7 mouse cellular contexts compared by ENCODE assay signal in genomic region chr2:29764831-29765230, GRCm38 (mm10). TPM values are rescaled to one million over a fixed set of nuclear protein-coding genes. Genes with fewer than 3 reads are reported as not detected.
DNase-seq lines count a peak whose midpoint lies in the region; ATAC-seq and TF ChIP-seq lines count a peak whose summit lies in the region.

No protein-coding gene starts in this region.

- no peak overlapping the region for H3K9ac ChIP-seq in MEL (ENCODE audit: control insufficient read depth, low read depth, low read length, poor library complexity, severe bottlenecking)
- H3K9ac ChIP-seq in hindbrain, embryonic 11.5 days (ENCODE audit: low read depth, low read length) = no peak overlapping the region

- H3K79me2 ChIP-seq in MEL (ENCODE audit: control insufficient read depth, insufficient read depth, low read length, poor library complexity) = no peaks in the 10 kb centered on the region

- DNase-seq in MEL (ENCODE audit: low read depth, low spot score) = peak; percentile 69
- peak; percentile 89 for DNase-seq in adrenal gland, postnatal 14 days
- DNase-seq in embryonic facial prominence, embryonic 10.5 days (ENCODE audit: low spot score) = peak; percentile 76
- DNase-seq in hindbrain, embryonic 11.5 days (ENCODE audit: low spot score) = peak; percentile 85
- peak; percentile 36 to 59 for DNase-seq in layer of hippocampus, postnatal 14 days (ENCODE audit: low spot score in 2 of 2)
- DNase-seq in lung, postnatal 4 days = peak; percentile 66 to 79
- DNase-seq in right cerebral cortex, postnatal 14 days = peak; percentile 71

- no peak for TF ChIP-seq POLR2A in MEL (IDR thresholded peaks at IDR 0.05; ENCODE audit: control insufficient read depth in 1 of 2, insufficient read depth in 1 of 2, low read depth in 1 of 2, low read length in 2 of 2, poor library complexity in 1 of 2)

- H3K4me3 ChIP-seq in MEL (ENCODE audit: control insufficient read depth in 1 of 2, insufficient read depth in 1 of 2, low read depth in 2 of 2, low read length in 2 of 2) = no peak overlapping the region
- H3K4me3 ChIP-seq in embryonic facial prominence, embryonic 10.5 days = no peak overlapping the region
- H3K4me3 ChIP-seq in hindbrain, embryonic 11.5 days (ENCODE audit: low read depth, low read length) = no peak overlapping the region

- no peaks in the 10 kb centered on the region for H3K4me1 ChIP-seq in MEL (ENCODE audit: control insufficient read depth in 1 of 2, insufficient read depth in 2 of 2, low read length in 2 of 2)
- no peaks in the 10 kb centered on the region for H3K4me1 ChIP-seq in embryonic facial prominence, embryonic 10.5 days
- H3K4me1 ChIP-seq in hindbrain, embryonic 11.5 days (replicated peaks; ENCODE audit: control insufficient read depth, insufficient read depth, low read length) = no peaks in the 10 kb centered on the region

- TF ChIP-seq EP300 in MEL (IDR thresholded peaks at IDR 0.05; ENCODE audit: low read depth in 1 of 2, low read length in 2 of 2) = no peak

- 4% methylated on average over 1 of the region's 1 CpGs for WGBS in embryonic facial prominence, embryonic 10.5 days
- WGBS in hindbrain, embryonic 11.5 days = 0% methylated on average over 1 of the region's 1 CpGs

- ATAC-seq in hindbrain, embryonic 11.5 days (ENCODE audit: low FRiP score) = peak; percentile 27; the same call in 1 of the 2 replicates

- no peak overlapping the region for H3K27ac ChIP-seq in MEL (ENCODE audit: control insufficient read depth, low read depth, low read length)
- H3K27ac ChIP-seq in embryonic facial prominence, embryonic 10.5 days (replicated peaks) = no peak overlapping the region
- no peak overlapping the region for H3K27ac ChIP-seq in hindbrain, embryonic 11.5 days (ENCODE audit: low read depth, low read length)

- TF ChIP-seq CTCF in MEL (IDR thresholded peaks at IDR 0.05 in 2 of 3, conservative IDR thresholded peaks at IDR 0.05 in 1 of 3; ENCODE audit: control insufficient read depth in 1 of 3, insufficient read depth in 1 of 3, low read depth in 2 of 3, low read length in 3 of 3, poor library complexity in 1 of 3, severe bottlenecking in 1 of 3) = peak; percentile 93 to 97 (median 97)

- H3K27me3 ChIP-seq in MEL (ENCODE audit: control insufficient read depth in 1 of 2, insufficient read depth in 2 of 2, low read length in 2 of 2) = no peaks in the 10 kb centered on the region
- no peaks in the 10 kb centered on the region for H3K27me3 ChIP-seq in embryonic facial prominence, embryonic 10.5 days (replicated peaks; ENCODE audit: low read depth, poor library complexity, severe bottlenecking)
- no peaks in the 10 kb centered on the region for H3K27me3 ChIP-seq in hindbrain, embryonic 11.5 days (ENCODE audit: control insufficient read depth, insufficient read depth, low read length)

- H3K4me2 ChIP-seq in hindbrain, embryonic 11.5 days (replicated peaks; ENCODE audit: low read depth, low read length) = no peak overlapping the region

- TF ChIP-seq RAD21 in MEL (IDR thresholded peaks at IDR 0.05; ENCODE audit: low read depth, low read length) = peak; percentile 91

- no peaks in the 10 kb centered on the region for H3K9me3 ChIP-seq in MEL (replicated peaks; ENCODE audit: insufficient read depth, low read length)
- no peaks in the 10 kb centered on the region for H3K9me3 ChIP-seq in embryonic facial prominence, embryonic 10.5 days
- no peaks in the 10 kb centered on the region for H3K9me3 ChIP-seq in hindbrain, embryonic 11.5 days (ENCODE audit: control insufficient read depth, low read length)

- no peaks in the 10 kb centered on the region for H3K36me3 ChIP-seq in MEL (ENCODE audit: control insufficient read depth in 1 of 2, insufficient read depth in 2 of 2, low read length in 2 of 2)
- no peaks in the 10 kb centered on the region for H3K36me3 ChIP-seq in embryonic facial prominence, embryonic 10.5 days (replicated peaks)
- no peaks in the 10 kb centered on the region for H3K36me3 ChIP-seq in hindbrain, embryonic 11.5 days (ENCODE audit: control insufficient read depth, insufficient read depth, low read length)

TF ChIP-seq in MEL, 35 proteins besides CTCF, POLR2A, EP300 and RAD21:
- TF ChIP-seq ZC3H11A (IDR thresholded peaks at IDR 0.05; ENCODE audit: low read depth, low read length) (peak; percentile 82), CHD2 (IDR thresholded peaks at IDR 0.05; ENCODE audit: low read length) (no peak), SIN3A (IDR thresholded peaks at IDR 0.05; ENCODE audit: low read length) (peak; percentile 17; the same call in 1 of the 2 replicates), SMC3 (IDR thresholded peaks at IDR 0.05; ENCODE audit: low read depth, low read length) (peak; percentile 77), MEF2A (IDR thresholded peaks at IDR 0.05; ENCODE audit: extremely low read depth, insufficient replicate concordance, low read depth, low read length, poor library complexity, severe bottlenecking) (no peak), NELFE (IDR thresholded peaks at IDR 0.05; ENCODE audit: low read depth, low read length) (no peak)

RNA-seq across cellular contexts. Expression of gene Gm13547, which starts 5.7 kb away (rescaled TPM):
- total RNA-seq in MEL (2012; rRNA removed) = not detected in 2 replicates
- polyA plus RNA-seq in MEL (2012; ENCODE audit: insufficient read depth in 1 of 2, insufficient read length in 2 of 2, low read depth in 1 of 2, low replicate concordance in 2 of 2, missing spikeins in 1 of 2) = under 1 TPM in 1 of 2 experiments, not detected in 1; 0.86 TPM
- not detected in 2 replicates for total RNA-seq in adrenal gland, postnatal 14 days (2021)
- polyA plus RNA-seq in embryonic facial prominence, embryonic 10.5 days (2016; fragmentation: Nextera tagmentation; extraction: Ambion mirVana) = not detected in 2 replicates
- polyA plus RNA-seq in hindbrain, embryonic 11.5 days (2014; fragmentation: Nextera tagmentation; extraction: Ambion mirVana) = not detected in 2 replicates
- not detected for total RNA-seq in layer of hippocampus, postnatal 14 days (2021)

RNA-seq across cellular contexts. Expression of gene Gm13420, which starts 13.3 kb away (rescaled TPM):
- total RNA-seq in MEL (2012; rRNA removed) = not detected in 2 replicates
- polyA plus RNA-seq in MEL (2012; ENCODE audit: insufficient read depth in 1 of 2, insufficient read length in 2 of 2, low read depth in 1 of 2, low replicate concordance in 2 of 2, missing spikeins in 1 of 2) = under 1 TPM in 1 of 2 experiments, not detected in 1; 0.07 TPM
- total RNA-seq in adrenal gland, postnatal 14 days (2021) = not detected in 2 replicates
- not detected in 2 replicates for polyA plus RNA-seq in embryonic facial prominence, embryonic 10.5 days (2016; fragmentation: Nextera tagmentation; extraction: Ambion mirVana)
- polyA plus RNA-seq in hindbrain, embryonic 11.5 days (2014; fragmentation: Nextera tagmentation; extraction: Ambion mirVana) = not detected in 2 replicates
- total RNA-seq in layer of hippocampus, postnatal 14 days (2021) = 1 to 10 TPM in 1 of 2 experiments, under 1 TPM in 1; 0.60 to 1.4 TPM

RNA-seq across cellular contexts. Expression of gene Coq4, which starts 22.5 kb away (rescaled TPM):
- total RNA-seq in MEL (2012; rRNA removed) = 23.5 and 25.4 TPM in 2 replicates
- 10 to 100 TPM in 1 of 2 experiments, not detected in 1; 33.2 TPM for polyA plus RNA-seq in MEL (2012; ENCODE audit: insufficient read depth in 1 of 2, insufficient read length in 2 of 2, low read depth in 1 of 2, low replicate concordance in 2 of 2, missing spikeins in 1 of 2)
- total RNA-seq in adrenal gland, postnatal 14 days (2021) = 19.0 and 23.2 TPM in 2 replicates
- polyA plus RNA-seq in embryonic facial prominence, embryonic 10.5 days (2016; fragmentation: Nextera tagmentation; extraction: Ambion mirVana) = 45.0 and 50.5 TPM in 2 replicates
- polyA plus RNA-seq in hindbrain, embryonic 11.5 days (2014; fragmentation: Nextera tagmentation; extraction: Ambion mirVana) = 37.7 and 39.7 TPM in 2 replicates
- 10 to 100 TPM; 27.2 to 30.7 TPM for total RNA-seq in layer of hippocampus, postnatal 14 days (2021)

RNA-seq across cellular contexts. Expression of gene Trub2, which starts 23.5 kb away (rescaled TPM):
- 34.8 and 40.9 TPM in 2 replicates for total RNA-seq in MEL (2012; rRNA removed)
- polyA plus RNA-seq in MEL (2012; ENCODE audit: insufficient read depth in 1 of 2, insufficient read length in 2 of 2, low read depth in 1 of 2, low replicate concordance in 2 of 2, missing spikeins in 1 of 2) = 10 to 100 TPM in 1 of 2 experiments, not detected in 1; 44.7 TPM
- total RNA-seq in adrenal gland, postnatal 14 days (2021) = 33.6 and 39.4 TPM in 2 replicates
- 60.7 and 65.1 TPM in 2 replicates for polyA plus RNA-seq in embryonic facial prominence, embryonic 10.5 days (2016; fragmentation: Nextera tagmentation; extraction: Ambion mirVana)
- 30.2 and 32.3 TPM in 2 replicates for polyA plus RNA-seq in hindbrain, embryonic 11.5 days (2014; fragmentation: Nextera tagmentation; extraction: Ambion mirVana)
- total RNA-seq in layer of hippocampus, postnatal 14 days (2021) = 10 to 100 TPM; 49.0 to 56.9 TPM

RNA-seq across cellular contexts. Expression of gene Slc27a4, which starts 37.6 kb away (rescaled TPM):
- total RNA-seq in MEL (2012; rRNA removed) = 7.9 and 10.9 TPM in 2 replicates
- 10 to 100 TPM in 1 of 2 experiments, not detected in 1; 14.9 TPM for polyA plus RNA-seq in MEL (2012; ENCODE audit: insufficient read depth in 1 of 2, insufficient read length in 2 of 2, low read depth in 1 of 2, low replicate concordance in 2 of 2, missing spikeins in 1 of 2)
- total RNA-seq in adrenal gland, postnatal 14 days (2021) = 30.5 and 32.5 TPM in 2 replicates
- 10.1 and 11.2 TPM in 2 replicates for polyA plus RNA-seq in embryonic facial prominence, embryonic 10.5 days (2016; fragmentation: Nextera tagmentation; extraction: Ambion mirVana)
- 17.9 and 18.4 TPM in 2 replicates for polyA plus RNA-seq in hindbrain, embryonic 11.5 days (2014; fragmentation: Nextera tagmentation; extraction: Ambion mirVana)
- 10 to 100 TPM; 88.9 to 89.8 TPM for total RNA-seq in layer of hippocampus, postnatal 14 days (2021)
